Mouse (Mus musculus) G1E (cell line): ENCODE results near the gene Rbm38. TPM values are rescaled to one million over a fixed set of nuclear protein-coding genes. Genes with fewer than 3 reads are reported as not detected.

ENCODE experiments used
- ATAC-seq: 2 replicates; pipeline ENCODE4 v1.8.0; 2016; ENCODE audit warnings: mild to moderate bottlenecking; ENCODE audit not compliant: insufficient number of reproducible peaks, poor library complexity, low FRiP score, severe bottlenecking; ENCODE audit errors: extremely low read depth
- DNase-seq: peaks from one replicate; pipeline ENCODE4 v3.0.0; 2012; ENCODE audit warnings: low spot score
- H3K27me3 ChIP-seq: 2 replicates; pipeline ENCODE4 v1.6.1; 2012; ENCODE audit warnings: mild to moderate bottlenecking, low read length, inconsistent platforms; ENCODE audit not compliant: insufficient read depth
- H3K36me3 ChIP-seq: replicated peaks from 2 replicates; pipeline ENCODE3; 2012; ENCODE audit warnings: mild to moderate bottlenecking, inconsistent platforms
- H3K4me1 ChIP-seq: 2 replicates; pipeline ENCODE4 v1.6.1; 2012; ENCODE audit warnings: low read depth, low read length, inconsistent platforms, mixed read lengths; ENCODE audit not compliant: insufficient read depth
- H3K4me3 ChIP-seq: 2 replicates; pipeline ENCODE4 v1.5.1; 2012; ENCODE audit warnings: low read depth, mild to moderate bottlenecking, inconsistent platforms, low read length, moderate library complexity, mixed read lengths
- H3K9me3 ChIP-seq: replicated peaks from 2 replicates; pipeline ENCODE4 v1.6.1; 2012; ENCODE audit warnings: inconsistent platforms
- CTCF ChIP-seq: IDR thresholded peaks from 2 replicates; pipeline ENCODE4 v1.5.1; 2012; ENCODE audit warnings: low read depth, low read length, inconsistent platforms, mixed read lengths
- GATA1 ChIP-seq: IDR thresholded peaks from 2 replicates; pipeline ENCODE4 v1.6.1; 2012; ENCODE audit warnings: borderline replicate concordance, low read length, inconsistent platforms, mixed read lengths
- GATA2 ChIP-seq: IDR thresholded peaks from 2 replicates; pipeline ENCODE4 v1.6.1; 2012; ENCODE audit warnings: low read depth, low read length, inconsistent platforms, borderline replicate concordance
- POLR2AphosphoS5 ChIP-seq: IDR thresholded peaks from 2 replicates; pipeline ENCODE4 v1.6.1; 2012; ENCODE audit warnings: low read depth, low read length, inconsistent platforms; ENCODE audit not compliant: insufficient replicate concordance
- TAL1 ChIP-seq: conservative IDR thresholded peaks from 2 replicates; pipeline ENCODE4 v1.6.1; 2012; ENCODE audit warnings: low read depth, low read length, inconsistent platforms, mixed read lengths
- polyA plus RNA-seq: library from polyadenylated mRNA; stranded (reverse); fragments of >175 nt; gene quantifications from 2 replicates; pipeline ENCODE4 v1.2.3, GENCODE M21; 2012
- total RNA-seq, 2 experiments: library from RNA; stranded (forward) in 1 of 2; stranded (reverse) in 1 of 2; fragments of 200-1000 nt in 1 of 2; fragments of >200 nt in 1 of 2; fragmentation: Nextera tagmentation in 1 of 2; gene quantifications; 2 replicates each; pipeline ENCODE4 v1.2.3; 2014 to 2017

Gene Rbm38
- total and polyA plus RNA-seq, 3 experiments: 36.0 to 737 (median 342) TPM

GRCm38 (mm10) chr2:172977409-172978130 is 42.7 kb upstream of the Rbm38 start, which contains the start of gene Spo11:
TSS of gene Spo11 (plus strand) at chr2:172977700.
- ATAC-seq (no peak), DNase-seq (no peak)
- no peak for TF ChIP-seq TAL1
- Histone ChIP-seq H3K4me3 (no peak within 1 kb of the TSS), H3K36me3 (no peaks in the 10 kb centered on the region), H3K4me1 (no peaks in the 10 kb centered on the region), H3K27me3 (no peaks in the 10 kb centered on the region), H3K9me3 (peaks cover 11% of the 10 kb centered on the region)

GRCm38 (mm10) chr2:172978131-172978633 is 42.1 kb upstream of the Rbm38 start:
- H3K4me1 ChIP-seq: no peaks in the 10 kb centered on the region
- ATAC-seq (no peak), DNase-seq (no peak)
- H3K27me3 ChIP-seq: 0 out of 2 replicates have a peak, but pooled peaks cover 2% of the 10 kb centered on the region
- peaks cover 11% of the 10 kb centered on the region for H3K9me3 ChIP-seq
- no peaks in the 10 kb centered on the region for H3K36me3 ChIP-seq
- no peak overlapping the region for H3K4me3 ChIP-seq
- TF ChIP-seq GATA1: no peak
- no peak for TF ChIP-seq GATA2
- TF ChIP-seq CTCF: no peak
- no peak for TF ChIP-seq TAL1
- TF ChIP-seq POLR2AphosphoS5: no peak

- DNase-seq (no peak), ATAC-seq (no peak)
Measured at GRCm38 (mm10) chr2:172979666-172980345, 40.5 kb upstream of the Rbm38 start.

GRCm38 (mm10) chr2:172982776-172983561 is 37.3 kb upstream of the Rbm38 start:
- Histone ChIP-seq H3K36me3 (no peaks in the 10 kb centered on the region), H3K27me3 (0 out of 2 replicates have a peak, but pooled peaks cover 2% of the 10 kb centered on the region), H3K4me3 (no peak overlapping the region), H3K9me3 (no peaks in the 10 kb centered on the region; the same call in 1 of the 2 replicates), H3K4me1 (no peaks in the 10 kb centered on the region)
- DNase-seq (no peak), ATAC-seq (no peak)
- TF ChIP-seq TAL1 (no peak), GATA1 (no peak), POLR2AphosphoS5 (no peak)

More at GRCm38 (mm10) chr2:172979666-172980345, 40.5 kb upstream of the Rbm38 start:
- TF ChIP-seq GATA2 (no peak), POLR2AphosphoS5 (no peak), CTCF (no peak), TAL1 (no peak), GATA1 (no peak)
- H3K9me3 ChIP-seq: peaks cover 3% of the 10 kb centered on the region
- H3K4me1 ChIP-seq: no peaks in the 10 kb centered on the region
- H3K36me3 ChIP-seq: no peaks in the 10 kb centered on the region
- H3K4me3 ChIP-seq: no peak overlapping the region
- 0 out of 2 replicates have a peak, but pooled peaks cover 2% of the 10 kb centered on the region for H3K27me3 ChIP-seq

GRCm38 (mm10) chr2:172990161-172990560 is 30.1 kb upstream of the Rbm38 start:
- ATAC-seq: no peak
- H3K4me1 ChIP-seq: no peaks in the 10 kb centered on the region
- DNase-seq: no peak
- no peak for TF ChIP-seq GATA1
- TF ChIP-seq TAL1: no peak
- TF ChIP-seq GATA2: no peak
- no peak for TF ChIP-seq CTCF
- no peaks in the 10 kb centered on the region for H3K36me3 ChIP-seq
- H3K4me3 ChIP-seq: no peak overlapping the region
- no peaks in the 10 kb centered on the region for H3K9me3 ChIP-seq
- peaks cover 7% of the 10 kb centered on the region for H3K27me3 ChIP-seq

- TF ChIP-seq CTCF (no peak; the same call in 1 of the 2 replicates), GATA2 (no peak), POLR2AphosphoS5 (no peak), GATA1 (no peak), TAL1 (no peak)
- peaks cover 13% of the 10 kb centered on the region for H3K4me1 ChIP-seq
- H3K36me3 ChIP-seq: peaks cover 8% of the 10 kb centered on the region
- no peak overlapping the region for H3K4me3 ChIP-seq
- ATAC-seq (no peak), DNase-seq (no peak)
- no peaks in the 10 kb centered on the region for H3K9me3 ChIP-seq
- H3K27me3 ChIP-seq: peaks cover 16% of the 10 kb centered on the region
Measured at GRCm38 (mm10) chr2:172996207-172996606, 24.1 kb upstream of the Rbm38 start.
